Mouse (Mus musculus) cerebellum, adult 9-10 months (tissue): ENCODE measurements around the gene Zfp536.
A peak's percentile ranks its signal among the peaks of the same experiment; 100 is the strongest.

ENCODE experiments used
- DNase-seq: peaks from one replicate; pipeline ENCODE4 v3.0.0; 2022

Gene Zfp536

GRCm38 (mm10) chr7:37773312-37773702 lies at the start of gene Zfp536:
Gene Zfp536, minus strand, starts transcription at chr7:37773641.
- DNase-seq, result peak; percentile 74

- no peak for DNase-seq
Measured at GRCm38 (mm10) chr7:37820670-37821301, 47.3 kb upstream of the Zfp536 start.

GRCm38 (mm10) chr7:37818631-37819340 lies 45.3 kb upstream of the Zfp536 start:
- DNase-seq, result no peak

GRCm38 (mm10) chr7:37816901-37817300 lies 43.5 kb upstream of the Zfp536 start:
- DNase-seq, result no peak

GRCm38 (mm10) chr7:37814844-37815406 lies 41.5 kb upstream of the Zfp536 start:
- no peak for DNase-seq

GRCm38 (mm10) chr7:37813676-37814075 lies 40.2 kb upstream of the Zfp536 start:
- no peak for DNase-seq

GRCm38 (mm10) chr7:37809908-37810307 lies 36.5 kb upstream of the Zfp536 start:
- DNase-seq, result no peak

- DNase-seq, result no peak
Measured at GRCm38 (mm10) chr7:37809001-37809400, 35.6 kb upstream of the Zfp536 start.

- no peak for DNase-seq
Measured at GRCm38 (mm10) chr7:37801160-37801559, 27.7 kb upstream of the Zfp536 start.

GRCm38 (mm10) chr7:37788721-37789120 lies 15.3 kb upstream of the Zfp536 start:
- no peak for DNase-seq

- peak; percentile 91 for DNase-seq
Measured at GRCm38 (mm10) chr7:37775502-37775901, 2.1 kb upstream of the Zfp536 start.

- peak; percentile 53 for DNase-seq
Measured at GRCm38 (mm10) chr7:37774463-37774970, 1.1 kb upstream of the Zfp536 start.

- DNase-seq, result no peak
Measured at GRCm38 (mm10) chr7:37773906-37774305, 465 bp upstream of the Zfp536 start.

- peak; percentile 75 for DNase-seq
Measured at GRCm38 (mm10) chr7:37772376-37773311, 797 bp downstream of the Zfp536 start.

- DNase-seq, result peak; percentile 64
Measured at GRCm38 (mm10) chr7:37771491-37772375, 1.7 kb downstream of the Zfp536 start.

GRCm38 (mm10) chr7:37770400-37771050 lies 2.9 kb downstream of the Zfp536 start:
- peak; percentile 79 for DNase-seq

- peak; percentile 51 for DNase-seq
Measured at GRCm38 (mm10) chr7:37769526-37770399, 3.7 kb downstream of the Zfp536 start.

- no peak for DNase-seq
Measured at GRCm38 (mm10) chr7:37769004-37769403, 4.4 kb downstream of the Zfp536 start.

GRCm38 (mm10) chr7:37768310-37768940 lies 5.0 kb downstream of the Zfp536 start:
- DNase-seq, result no peak

GRCm38 (mm10) chr7:37758886-37759285 lies 14.6 kb downstream of the Zfp536 start:
- no peak for DNase-seq
